Mouse (Mus musculus): ENCODE data around the gene Iah1.

Iah1 gene

DNA sequence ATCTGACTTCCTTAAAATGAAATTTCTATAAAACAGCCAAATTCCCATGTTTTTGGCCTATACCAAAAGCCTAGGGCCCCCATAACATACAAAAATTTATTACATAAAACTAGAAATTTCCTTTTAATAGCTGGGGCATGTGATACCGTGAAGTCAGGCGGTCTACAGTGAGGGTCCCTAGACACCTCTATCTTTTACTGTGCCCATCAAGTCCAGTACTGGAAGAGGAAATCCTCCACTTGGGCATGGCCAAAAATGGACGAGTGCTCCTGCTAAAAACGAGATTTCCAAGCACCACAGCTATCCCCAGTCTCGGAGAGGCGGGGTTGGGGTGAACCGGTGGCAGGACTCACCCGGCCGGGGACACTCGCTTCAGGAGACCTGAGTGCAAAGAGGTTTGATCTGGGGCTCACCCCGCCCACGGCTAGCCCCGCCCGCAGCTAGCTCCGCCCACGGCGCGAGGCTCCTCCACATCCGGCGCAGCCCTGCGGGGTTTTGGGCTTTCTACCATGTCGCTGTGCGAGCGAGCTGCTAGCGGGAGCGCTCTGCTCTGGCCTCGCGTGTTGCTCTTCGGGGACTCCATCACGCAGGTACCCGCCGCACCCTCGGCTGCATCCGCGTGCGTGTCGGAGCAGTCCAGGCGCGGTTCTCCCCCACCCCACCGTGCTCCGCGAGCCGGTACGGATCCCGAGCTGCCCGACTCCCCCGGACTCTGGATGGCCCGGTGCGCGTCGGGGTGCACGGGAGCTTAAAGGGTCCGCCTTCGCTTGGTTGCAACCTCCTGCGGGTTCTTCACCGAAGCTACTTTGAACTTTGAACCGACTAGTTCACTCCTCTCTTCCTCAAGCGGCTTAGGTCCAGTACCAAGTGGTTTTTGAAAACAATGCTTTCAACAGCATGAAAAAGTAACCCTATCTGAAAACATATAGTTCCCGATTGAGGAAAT is at the start of gene Iah1:
Gene Iah1, plus strand, starts transcription at position 467 of the 946 bp plus-strand sequence.
- in situ Hi-C loops (cut with MboI, MseI) = no loop called here

DNA sequence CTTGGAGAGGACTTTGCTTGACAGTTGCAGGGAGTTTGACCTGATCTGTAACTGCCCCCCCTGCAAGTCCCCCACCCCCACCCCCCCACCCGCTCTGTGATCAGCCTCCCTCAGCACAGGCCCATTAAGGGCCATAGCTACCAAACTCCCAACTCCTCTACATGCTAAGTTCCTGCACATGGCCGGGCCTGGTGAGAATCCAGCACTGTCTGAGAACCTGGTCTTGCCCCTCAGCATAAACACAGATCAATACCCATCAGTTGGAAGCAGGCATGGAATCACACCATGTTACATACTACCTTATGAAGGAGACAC is 49.4 kb upstream of the Iah1 start:
- in situ Hi-C loops (cut with MboI, MseI) = loop anchor here (5.0 to 25.0 kb wide), 3 partner anchors 94 to 346 kb away; no protein-coding TSS in a partner anchor

DNA sequence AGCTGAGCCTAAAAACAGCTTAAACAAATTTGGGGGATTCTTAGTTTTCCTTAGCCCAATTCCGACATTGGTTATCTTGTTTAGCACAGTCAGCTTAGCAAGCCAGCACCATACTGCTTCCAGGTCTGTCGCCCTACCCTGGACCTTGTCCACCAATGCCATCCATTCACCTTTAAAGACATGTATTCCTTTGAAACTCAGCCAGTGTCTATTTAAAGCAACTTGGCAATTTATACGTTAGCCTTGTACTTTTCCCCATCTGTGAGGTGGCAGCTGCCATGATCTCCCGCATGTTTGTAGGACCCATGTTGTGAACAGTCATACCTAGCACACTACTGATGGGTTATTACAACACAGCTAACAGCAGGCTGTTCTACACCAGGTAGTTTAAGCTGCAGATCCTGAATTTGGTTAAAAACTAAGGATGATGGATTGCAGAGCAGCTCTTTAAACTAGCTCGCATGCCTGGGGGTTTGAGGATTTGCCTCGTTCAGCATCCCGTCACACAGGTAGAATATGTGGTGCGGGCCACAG is 48.0 kb upstream of the Iah1 start:
- in situ Hi-C loops (cut with MboI, MseI) = loop anchor here (5.0 to 25.0 kb wide), 3 partner anchors 96 to 344 kb away; no protein-coding TSS in a partner anchor

DNA sequence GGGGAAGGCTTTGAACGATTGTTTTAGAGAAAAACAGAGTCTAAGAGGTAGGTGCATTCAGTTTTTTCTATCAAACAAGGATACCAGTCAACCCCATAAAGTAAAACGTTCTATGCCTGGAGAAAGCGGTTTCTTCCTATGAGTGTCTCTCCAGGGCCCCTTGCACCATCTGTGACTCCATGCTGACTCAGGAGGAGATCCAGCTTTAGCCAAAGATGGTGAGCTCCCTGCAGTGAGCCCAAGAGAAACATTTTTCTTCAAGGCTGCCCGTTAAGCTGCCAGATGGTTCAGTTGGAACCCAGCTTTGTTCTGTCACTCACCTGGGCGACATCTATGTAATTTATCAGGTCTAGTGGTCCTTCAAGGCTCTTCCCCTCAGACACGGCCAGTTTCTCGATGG is 41.7 kb upstream of the Iah1 start:
- in situ Hi-C loops (cut with MboI, MseI) = loop anchor here (10.0 to 25.0 kb wide), 2 partner anchors 200 to 338 kb away; no protein-coding TSS in a partner anchor

DNA sequence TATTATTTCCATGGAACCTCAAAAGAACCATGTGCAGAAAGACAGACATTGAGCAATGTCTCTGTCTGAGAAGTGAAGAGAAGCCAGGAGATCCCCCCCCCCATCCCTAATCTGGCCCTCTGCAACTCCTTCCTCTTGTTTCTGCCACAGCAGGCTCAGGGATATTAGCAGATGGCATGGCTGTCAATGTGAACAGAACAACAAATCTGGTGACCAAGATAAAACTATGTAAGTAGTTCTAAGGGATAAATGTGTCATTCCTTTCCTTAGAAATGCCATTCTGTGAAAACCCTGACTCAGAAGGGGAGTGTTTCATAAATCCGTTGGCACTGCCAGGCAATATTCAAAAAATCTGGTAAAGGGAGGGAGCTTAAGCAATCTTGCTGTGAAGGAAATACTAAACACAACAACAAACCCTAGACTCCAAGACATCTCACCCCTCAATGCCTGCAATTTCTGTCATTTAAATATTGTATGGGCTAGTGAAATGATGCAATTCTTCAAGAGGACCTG is 38.8 kb upstream of the Iah1 start:
- in situ Hi-C loops (cut with MboI, MseI) = loop anchor here (5.0 to 10.0 kb wide), 2 partner anchors 203 to 350 kb away; no protein-coding TSS in a partner anchor

DNA sequence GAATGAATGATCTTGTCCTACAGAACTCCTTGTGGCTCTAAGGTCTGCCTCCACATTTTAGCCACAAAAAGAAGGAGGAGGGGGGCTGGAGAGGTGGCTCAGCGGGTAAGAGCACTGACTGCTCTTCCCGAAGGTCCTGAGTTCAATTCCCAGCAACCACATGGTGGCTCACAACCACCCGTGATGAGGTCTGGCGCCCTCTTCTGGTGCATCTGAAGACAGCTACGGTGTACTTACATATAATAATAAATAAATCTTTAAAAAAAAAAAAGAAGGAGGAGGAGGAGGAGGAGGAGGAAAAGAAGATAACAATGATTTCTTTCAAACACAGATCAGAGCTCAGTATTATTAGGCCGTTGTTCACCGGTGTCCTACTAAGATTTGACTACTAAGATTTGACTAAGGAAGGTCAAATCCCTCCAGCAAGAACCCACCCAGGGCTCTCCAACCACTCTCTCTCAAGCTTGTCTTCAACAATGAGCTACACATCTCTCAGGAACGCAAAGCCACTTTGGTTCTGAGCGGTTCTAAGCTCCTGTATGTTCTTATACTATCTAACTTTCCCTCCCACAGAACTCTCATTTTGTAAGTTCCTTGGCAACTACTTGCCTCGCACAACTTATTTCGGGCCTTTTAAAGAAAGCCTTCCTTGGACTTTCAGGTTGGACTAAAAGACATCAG is 31.3 kb upstream of the Iah1 start, which contains the start of gene Cpsf3:
Gene Cpsf3, plus strand, starts transcription at position 631 of the 681 bp plus-strand sequence.
- in situ Hi-C loops (cut with MboI, MseI) = loop anchor here (10.0 kb wide), 1 partner anchor 170 kb away; no protein-coding TSS in a partner anchor

DNA sequence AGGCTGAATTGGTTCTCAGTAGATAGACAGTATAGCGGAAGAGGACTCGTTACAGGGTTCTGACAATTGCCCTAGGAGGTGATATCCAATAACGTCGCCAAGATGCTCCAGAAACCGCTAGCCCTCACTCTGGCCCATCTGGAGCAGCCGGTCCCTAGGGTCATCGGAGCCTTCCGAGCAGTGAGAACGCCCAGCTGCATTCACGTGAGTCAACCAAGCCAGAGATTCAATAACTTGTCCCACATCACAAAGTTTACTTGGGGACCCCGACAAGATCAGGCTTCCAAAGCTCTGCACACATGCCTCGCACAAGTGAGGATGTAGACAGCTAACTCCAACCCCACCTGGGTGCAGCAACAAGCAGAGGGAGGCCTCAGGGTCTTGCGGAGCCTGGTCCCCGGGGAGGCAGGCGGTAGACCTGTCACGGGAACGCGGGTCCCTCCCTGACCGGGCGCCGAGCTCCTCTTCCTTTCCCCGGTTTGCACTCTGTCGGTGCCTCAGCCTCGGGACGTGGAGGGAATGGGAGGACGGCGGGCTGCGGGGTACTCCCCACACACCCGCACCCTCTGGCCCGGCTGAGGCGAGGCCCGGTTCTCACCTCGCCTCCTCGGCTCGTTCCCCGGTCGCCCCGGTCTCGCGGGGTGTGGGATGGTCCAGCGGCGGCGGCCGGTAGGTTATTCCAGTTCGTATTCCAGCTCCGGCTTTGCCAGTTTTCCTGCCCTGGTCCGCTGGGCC is 30.5 kb upstream of the Iah1 start:
- in situ Hi-C loops (cut with MboI, MseI) = loop anchor here (10.0 kb wide), 1 partner anchor 171 kb away; no protein-coding TSS in a partner anchor

DNA sequence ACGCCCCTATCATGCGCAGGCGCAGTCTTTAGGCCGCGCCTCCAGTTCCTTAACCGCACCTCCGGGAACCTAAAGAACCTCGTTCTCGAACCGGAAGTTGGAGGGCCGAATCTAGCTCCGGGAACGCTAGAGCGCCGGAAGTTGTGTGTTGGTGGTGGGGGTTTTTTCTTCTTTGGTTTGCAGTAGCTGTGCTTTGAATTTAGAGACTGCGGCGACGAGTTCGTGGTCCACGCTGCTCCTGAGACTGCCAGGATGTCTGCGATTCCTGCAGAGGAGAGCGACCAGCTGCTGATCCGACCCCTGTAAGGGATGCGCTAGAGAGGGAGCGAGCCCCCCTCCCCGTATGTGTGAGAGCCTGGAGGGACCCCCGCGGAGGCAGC is 30.0 kb upstream of the Iah1 start, which contains the start of gene Itgb1bp1:
Gene Itgb1bp1, minus strand, starts transcription at position 42 of the 380 bp plus-strand sequence.
- in situ Hi-C loops (cut with MboI, MseI) = loop anchor here (10.0 kb wide), 1 partner anchor 171 kb away; no protein-coding TSS in a partner anchor

DNA sequence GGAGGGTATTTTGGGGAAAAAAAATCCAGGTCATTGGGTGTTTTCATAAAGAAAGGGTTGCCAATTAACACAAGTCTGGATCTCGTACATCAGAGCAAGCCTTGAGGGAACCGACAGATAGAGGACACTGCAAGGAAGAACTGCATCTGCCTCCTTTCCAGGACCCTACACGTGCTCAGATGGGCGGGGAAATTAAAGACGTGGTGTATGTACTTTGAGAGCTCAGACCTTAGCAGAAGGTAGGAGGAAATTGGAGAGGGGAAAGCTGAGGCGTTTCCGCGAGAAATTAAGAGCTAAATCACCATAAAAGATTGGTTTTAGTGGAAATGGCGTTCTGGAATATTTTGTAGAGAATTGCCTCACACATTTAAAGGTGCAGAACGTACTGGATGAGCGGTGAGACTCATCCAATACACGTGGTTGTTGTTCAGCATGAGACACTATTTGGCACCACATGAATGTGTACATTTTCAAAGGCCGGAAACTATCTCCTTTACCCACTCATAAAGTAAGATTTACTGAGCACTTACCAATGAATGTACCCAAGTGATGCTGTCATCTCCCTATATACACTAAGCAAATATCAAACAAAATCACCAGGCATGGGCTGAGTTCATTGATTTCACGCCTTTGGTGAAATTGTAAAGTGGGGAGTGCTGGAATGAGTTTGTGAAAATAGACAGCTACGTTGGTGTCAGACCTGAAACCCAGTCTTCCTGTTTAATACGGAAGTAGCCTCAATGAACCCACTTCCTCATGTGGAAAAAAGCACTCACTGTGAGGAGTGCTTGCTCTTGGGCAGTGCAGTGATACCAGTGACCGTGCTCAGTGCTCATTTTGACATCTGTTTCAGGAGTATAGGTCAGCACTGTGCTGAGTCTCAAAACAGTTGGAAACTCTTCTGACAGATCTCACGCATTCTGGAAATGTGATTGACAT is 29.2 kb upstream of the Iah1 start:
- in situ Hi-C loops (cut with MboI, MseI) = loop anchor here (10.0 kb wide), 1 partner anchor 172 kb away; no protein-coding TSS in a partner anchor

DNA sequence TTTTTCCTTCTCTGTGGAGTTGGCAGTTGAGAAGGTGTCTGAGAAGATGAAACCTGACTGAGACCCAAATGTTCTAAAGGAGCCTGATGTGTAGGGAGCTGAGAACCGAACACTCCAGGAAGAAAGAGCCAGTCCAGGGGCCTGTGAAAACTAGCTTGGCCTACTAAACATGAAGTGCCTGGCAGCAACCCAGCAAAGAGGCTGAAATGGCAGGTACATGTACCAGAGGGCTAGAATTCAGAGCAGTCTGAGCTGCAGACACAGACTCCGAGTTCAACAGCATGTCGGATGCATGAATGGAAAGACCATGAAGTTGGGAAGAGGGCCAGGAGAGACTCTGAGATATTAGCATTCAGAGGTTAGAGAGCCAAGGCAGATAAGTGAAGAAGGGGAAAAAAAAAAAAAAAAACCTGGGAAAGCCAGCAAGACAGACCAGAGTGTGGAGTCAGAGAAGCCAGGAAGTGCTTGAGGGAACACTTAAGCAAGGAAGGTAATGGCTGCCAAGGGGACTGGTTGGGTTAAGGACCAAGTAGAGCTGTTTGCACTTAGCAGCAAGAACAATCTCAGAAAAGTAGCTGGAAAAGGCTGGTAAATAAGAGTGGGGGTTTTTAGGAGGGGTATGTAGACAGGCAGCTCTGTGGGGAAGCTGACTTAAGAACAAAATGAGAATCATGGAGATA is 27.3 kb upstream of the Iah1 start:
- in situ Hi-C loops (cut with MboI, MseI) = loop anchor here (10.0 kb wide), 1 partner anchor 174 kb away; no protein-coding TSS in a partner anchor

DNA sequence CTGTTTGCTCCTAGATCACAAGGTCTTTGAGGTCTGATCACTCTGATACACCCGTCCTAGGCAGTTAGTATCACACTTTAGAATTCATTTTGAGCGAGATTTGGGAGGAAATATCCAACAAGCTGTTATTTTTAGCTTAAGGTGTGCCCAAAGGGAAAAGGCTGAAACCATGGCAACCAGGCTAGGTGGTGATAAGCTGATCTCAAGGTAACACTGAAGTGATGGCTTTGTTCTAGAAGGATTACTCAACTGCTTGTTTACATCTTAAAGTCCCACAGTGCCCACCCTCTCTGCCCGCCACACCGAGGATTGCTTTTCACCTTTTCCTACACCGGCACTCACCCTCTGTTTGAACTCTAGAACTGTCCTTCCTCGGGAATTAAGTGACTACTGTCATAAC is 26.5 kb upstream of the Iah1 start:
- in situ Hi-C loops (cut with MboI, MseI) = loop anchor here (10.0 kb wide), 1 partner anchor 175 kb away; no protein-coding TSS in a partner anchor

DNA sequence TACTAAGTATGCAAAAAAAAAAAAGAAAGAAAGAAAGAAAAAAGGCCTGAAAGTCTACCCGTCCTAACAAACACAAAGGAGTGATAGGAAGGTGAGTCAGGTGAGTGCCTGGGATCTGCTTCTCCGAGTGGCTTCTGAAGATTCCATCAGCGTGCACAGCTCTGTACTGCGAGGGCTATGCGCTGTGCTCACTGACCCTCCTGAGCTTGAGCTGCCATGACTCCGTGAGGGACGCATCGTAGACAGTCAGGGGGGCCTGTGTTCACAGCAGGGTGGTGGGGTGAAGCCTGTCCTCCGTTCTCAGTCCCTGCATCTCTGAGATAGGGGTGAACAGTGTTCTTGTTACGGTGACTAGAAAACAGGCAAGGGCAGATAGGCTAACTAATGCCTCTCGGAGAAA is 17.3 kb upstream of the Iah1 start:
- in situ Hi-C loops (cut with MboI, MseI) = no loop called here

DNA sequence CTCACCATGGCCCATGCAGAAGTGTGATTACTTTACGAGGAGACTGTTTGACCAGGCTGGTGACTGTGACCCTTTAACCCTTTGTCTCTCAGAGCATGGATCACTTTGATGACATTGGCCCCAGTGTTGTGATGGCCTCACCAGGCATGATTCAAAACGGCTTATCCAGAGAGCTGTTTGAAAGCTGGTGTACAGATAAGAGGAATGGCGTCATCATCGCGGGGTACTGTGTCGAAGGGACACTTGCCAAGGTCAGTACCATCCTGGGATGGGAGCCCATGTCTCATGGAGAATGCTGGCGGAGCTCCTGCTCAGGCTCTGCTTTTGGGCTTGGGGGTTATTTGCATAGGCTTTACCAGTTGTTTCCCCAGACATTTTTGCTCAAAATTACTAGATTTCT is 14.9 kb upstream of the Iah1 start:
- in situ Hi-C loops (cut with MboI, MseI) = no loop called here

DNA sequence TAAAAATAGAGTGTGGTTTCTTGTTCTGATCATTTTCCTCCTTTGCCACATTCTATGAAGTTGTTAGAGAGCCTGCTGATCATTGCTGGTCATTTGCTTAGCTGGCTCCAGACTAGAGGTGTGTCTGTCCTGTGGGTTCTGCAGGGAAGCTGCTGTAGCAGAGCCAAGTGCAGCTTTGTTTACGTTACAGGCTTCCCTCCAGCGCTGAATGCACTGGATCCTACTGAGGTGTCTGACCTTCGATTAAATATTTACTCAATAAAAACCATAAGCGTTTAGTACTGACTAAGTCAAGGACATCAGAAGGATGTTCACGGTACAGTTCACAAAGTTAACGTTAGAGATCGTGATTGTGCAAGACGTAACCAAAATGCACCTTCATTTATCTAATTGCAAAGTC is 14.3 kb upstream of the Iah1 start:
- in situ Hi-C loops (cut with MboI, MseI) = no loop called here

DNA sequence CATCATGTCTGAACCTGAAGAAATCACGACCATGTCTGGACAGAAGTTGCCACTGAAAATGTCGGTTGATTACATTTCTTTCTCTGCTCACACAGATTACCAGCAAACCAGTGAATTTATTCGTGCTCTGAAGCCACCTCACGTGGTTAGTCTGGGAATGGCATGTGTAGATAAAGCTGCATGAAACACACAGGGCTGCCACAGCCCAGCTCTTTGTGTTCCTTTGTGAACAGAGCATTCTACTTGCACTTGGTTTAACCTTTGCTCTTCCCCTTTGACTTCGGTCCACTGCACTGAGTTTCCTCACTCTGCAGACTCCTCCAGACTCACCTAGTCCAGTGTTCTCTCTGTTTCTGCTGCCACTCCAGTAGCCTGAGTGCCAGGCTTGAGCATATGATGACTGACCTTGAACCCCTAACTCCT is 13.8 kb upstream of the Iah1 start:
- in situ Hi-C loops (cut with MboI, MseI) = no loop called here

DNA sequence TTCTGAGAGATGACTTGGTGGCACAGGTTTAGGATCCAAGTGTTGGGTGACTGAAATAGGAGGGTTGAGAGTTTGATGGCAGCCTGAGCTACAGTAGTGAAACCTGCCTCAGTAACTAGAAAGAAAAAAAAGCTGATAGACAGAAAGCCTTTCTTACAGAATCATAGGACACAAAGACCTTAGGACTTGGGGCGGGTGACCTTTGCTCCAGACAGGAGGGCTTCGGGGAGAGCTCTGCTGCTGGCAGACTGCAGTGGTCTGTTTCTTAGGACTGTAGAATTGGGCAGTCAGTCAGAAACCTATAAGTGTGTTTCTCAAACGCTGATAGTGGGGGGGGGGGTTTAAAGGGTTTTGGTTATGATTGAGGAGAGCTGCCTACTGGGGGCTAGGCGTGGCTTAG is 10.4 kb upstream of the Iah1 start:
- in situ Hi-C loops (cut with MboI, MseI) = no loop called here

DNA sequence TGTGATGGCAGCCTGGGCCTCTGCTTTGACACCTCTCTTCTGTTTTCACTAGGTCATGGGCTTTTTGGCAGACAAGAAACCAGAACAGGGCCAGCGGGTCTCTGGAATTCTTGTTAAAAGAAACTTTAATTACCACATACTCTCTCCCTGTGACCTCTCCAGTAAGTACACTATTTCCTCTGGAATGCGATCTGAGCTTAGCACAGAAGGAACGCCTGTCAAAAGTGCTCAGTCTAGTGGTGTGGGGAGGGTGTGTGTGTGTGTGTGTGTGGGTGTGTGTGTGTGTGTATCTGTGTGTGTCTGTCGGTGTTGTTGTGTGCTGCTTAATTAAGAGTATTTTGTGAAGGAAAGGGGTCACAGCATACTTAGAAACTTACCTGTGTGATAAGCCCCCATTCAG is 9.5 kb upstream of the Iah1 start:
- in situ Hi-C loops (cut with MboI, MseI) = no loop called here

DNA sequence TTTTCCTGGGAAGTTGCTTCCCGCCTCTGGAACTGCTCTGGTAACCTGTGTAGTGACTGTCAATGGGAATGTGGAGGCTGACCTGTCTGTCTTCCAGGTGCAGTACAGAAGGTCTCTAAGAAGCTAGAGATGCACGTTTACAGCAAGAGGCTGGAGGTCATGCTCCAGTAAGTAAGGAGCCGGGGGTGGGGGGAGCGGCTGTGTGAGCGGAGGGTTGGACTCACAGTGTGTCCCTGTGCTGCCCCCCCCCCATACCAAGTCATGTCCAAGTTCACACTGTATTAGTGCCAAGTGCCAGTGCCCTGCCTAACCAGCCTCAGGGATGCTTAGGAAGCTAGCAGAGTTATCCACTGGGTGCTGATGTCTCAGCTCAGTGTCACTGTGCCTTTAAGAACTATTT is 4.0 kb upstream of the Iah1 start:
- in situ Hi-C loops (cut with MboI, MseI) = no loop called here

DNA sequence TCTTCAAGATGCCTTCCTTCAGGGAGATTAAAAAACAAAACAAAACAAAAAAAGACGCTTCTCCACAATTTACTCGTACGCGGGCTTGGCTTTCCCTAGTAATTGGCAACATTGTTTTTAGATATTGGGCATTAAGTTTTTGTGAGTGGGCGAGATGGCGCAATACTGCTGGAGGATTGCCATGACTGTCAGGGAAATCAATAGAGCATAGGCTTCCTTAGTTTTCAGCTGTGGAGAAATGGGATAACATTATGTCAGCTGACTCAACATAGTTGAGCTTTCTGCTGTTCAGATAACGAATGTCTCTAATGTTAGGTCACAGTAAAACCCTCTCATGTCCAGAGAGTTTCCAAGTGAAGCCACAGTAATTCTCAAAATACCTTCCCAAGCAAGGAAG is 678 bp downstream of the Iah1 start:
- in situ Hi-C loops (cut with MboI, MseI) = no loop called here

All from T-helper 1 cell (primary cell).